Mouse (Mus musculus) brain, embryonic 14.5 days (tissue): Measurements from ENCODE around the gene Nrp2.

Source experiments
- CTCF ChIP-seq: fragments of 200-500 bp; IDR thresholded peaks from 2 replicates; pipeline ENCODE4 v1.5.1; 2012; ENCODE audit warnings: inconsistent platforms, mild to moderate bottlenecking, moderate library complexity, borderline replicate concordance; ENCODE audit not compliant: insufficient read depth, insufficient read length; ENCODE audit errors: extremely low read depth
- POLR2A ChIP-seq: fragments of 200-500 bp; IDR thresholded peaks from 2 replicates; pipeline ENCODE4 v1.6.1; 2012; ENCODE audit warnings: mild to moderate bottlenecking, inconsistent platforms, borderline replicate concordance; ENCODE audit not compliant: poor library complexity, insufficient read depth, insufficient read length, severe bottlenecking; ENCODE audit errors: extremely low read depth

DNA sequence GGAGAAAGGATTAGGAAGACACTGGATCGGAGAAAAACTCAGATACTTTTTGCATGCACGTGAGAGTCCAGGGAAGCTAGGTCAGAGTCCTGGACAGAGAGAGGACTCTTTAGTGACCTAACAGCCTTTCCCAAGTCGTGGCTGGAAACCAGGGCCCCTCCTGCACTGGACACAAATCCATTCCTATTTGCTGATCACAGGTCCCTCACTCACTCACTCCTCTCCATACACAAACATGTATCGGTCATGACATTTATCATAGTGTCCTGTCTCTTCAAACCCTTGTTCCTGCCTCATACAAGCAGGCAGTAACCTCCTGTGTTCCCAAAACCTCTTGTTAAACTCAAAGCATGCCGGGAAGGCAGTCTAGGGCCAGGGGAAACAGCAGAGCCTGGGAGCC is 36.3 kb upstream of the Nrp2 start:
- TF ChIP-seq CTCF = no peak
- no peak for TF ChIP-seq POLR2A
